Mouse (Mus musculus): ENCODE measurements around the gene Dock2. TPM values are rescaled to one million over a fixed set of nuclear protein-coding genes. Genes with fewer than 3 reads are reported as not detected.

The Dock2 gene
- total RNA-seq, 1 experiment from 2014 or later: 177 TPM

DNA sequence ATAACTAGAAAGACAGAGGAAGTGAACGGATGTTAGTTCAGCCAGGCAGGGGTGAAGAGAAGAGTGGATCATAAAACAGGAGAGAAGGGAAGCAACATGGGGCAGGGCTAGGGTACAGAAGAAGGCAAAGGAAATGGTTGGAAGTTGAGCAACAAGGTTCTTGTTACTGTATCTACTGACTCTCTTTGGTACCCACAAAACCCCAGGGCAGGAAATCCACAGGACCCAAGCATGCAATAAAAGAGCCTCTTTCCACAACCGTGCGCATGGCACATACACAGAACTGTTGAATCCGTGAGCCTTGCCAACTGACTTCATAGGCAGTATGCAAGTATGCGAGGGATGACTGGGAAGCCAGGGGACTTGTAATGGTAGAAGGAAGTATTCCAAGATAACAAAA, 76.3 kb downstream of the Dock2 start:
- peak in 1 of 2 experiments; percentile 15; a peak in 2 of 4 replicates for ATAC-seq (replicated peaks in 1 of 2; ENCODE audit: insufficient read depth in 1 of 2, low FRiP score in 2 of 2, low TSS enrichment in 1 of 2, low read depth in 1 of 2, poor library complexity in 2 of 2, severe bottlenecking in 2 of 2)

- ATAC-seq (replicated peaks in 1 of 2; ENCODE audit: insufficient read depth in 1 of 2, low FRiP score in 2 of 2, low TSS enrichment in 1 of 2, low read depth in 1 of 2, poor library complexity in 2 of 2, severe bottlenecking in 2 of 2): no peak
Observed at GRCm38 (mm10) chr11:34705108-34705446, 78.6 kb downstream of the Dock2 start.

DNA sequence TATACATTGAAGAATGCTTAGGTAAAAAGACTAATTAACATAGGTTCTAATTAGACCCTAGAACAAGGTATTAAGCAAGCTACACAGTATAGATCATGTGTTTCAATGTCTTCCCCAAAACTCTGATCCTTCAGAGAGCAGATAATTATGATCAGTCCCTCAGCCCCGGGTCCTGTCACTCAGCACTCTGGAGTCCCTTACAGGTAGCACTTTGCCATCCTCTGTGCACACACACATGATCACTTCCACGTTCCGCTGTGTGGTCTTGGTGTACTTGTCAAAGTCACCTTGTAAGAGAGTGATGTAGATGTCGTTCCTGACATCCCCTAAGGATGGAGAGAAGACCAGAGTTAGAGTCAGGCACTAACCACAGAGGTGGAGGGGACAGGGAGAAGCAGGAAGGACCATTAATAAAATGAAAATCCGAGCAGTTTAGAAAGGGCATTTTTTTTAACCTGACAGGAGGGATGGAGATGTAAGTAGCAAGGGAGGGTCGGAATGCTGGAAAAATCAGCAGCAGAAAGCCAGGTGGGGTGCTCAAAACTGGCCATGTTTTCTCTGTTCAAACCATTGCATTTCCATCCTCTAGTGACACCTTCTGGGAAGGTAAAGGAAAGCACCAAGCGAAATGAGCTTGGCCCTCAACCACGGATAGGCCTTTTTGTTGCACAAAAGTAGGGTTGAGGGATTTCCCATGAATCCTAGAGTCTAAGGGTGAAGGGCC, 79.1 kb downstream of the Dock2 start:
- no peak for ATAC-seq (replicated peaks in 1 of 2; ENCODE audit: insufficient read depth in 1 of 2, low FRiP score in 2 of 2, low TSS enrichment in 1 of 2, low read depth in 1 of 2, poor library complexity in 2 of 2, severe bottlenecking in 2 of 2)

- ATAC-seq (replicated peaks in 1 of 2; ENCODE audit: insufficient read depth in 1 of 2, low FRiP score in 2 of 2, low TSS enrichment in 1 of 2, low read depth in 1 of 2, poor library complexity in 2 of 2, severe bottlenecking in 2 of 2): no peak
Observed at GRCm38 (mm10) chr11:34703851-34704250, 79.8 kb downstream of the Dock2 start.

- ATAC-seq (replicated peaks in 1 of 2; ENCODE audit: insufficient read depth in 1 of 2, low FRiP score in 2 of 2, low TSS enrichment in 1 of 2, low read depth in 1 of 2, poor library complexity in 2 of 2, severe bottlenecking in 2 of 2): peak; percentile 62 to 77
Observed at GRCm38 (mm10) chr11:34681790-34682189, 101.9 kb downstream of the Dock2 start.

GRCm38 (mm10) chr11:34544631-34545030, 239.1 kb downstream of the Dock2 start:
- peak in 1 of 2 experiments; percentile 53; a peak in 2 of 4 replicates for ATAC-seq (replicated peaks in 1 of 2; ENCODE audit: insufficient read depth in 1 of 2, low FRiP score in 2 of 2, low TSS enrichment in 1 of 2, low read depth in 1 of 2, poor library complexity in 2 of 2, severe bottlenecking in 2 of 2)

- ATAC-seq (replicated peaks in 1 of 2; ENCODE audit: insufficient read depth in 1 of 2, low FRiP score in 2 of 2, low TSS enrichment in 1 of 2, low read depth in 1 of 2, poor library complexity in 2 of 2, severe bottlenecking in 2 of 2): no peak
Observed at GRCm38 (mm10) chr11:34532131-34532530, 251.6 kb downstream of the Dock2 start.

GRCm38 (mm10) chr11:34530971-34531370, 252.7 kb downstream of the Dock2 start:
- no peak for ATAC-seq (replicated peaks in 1 of 2; ENCODE audit: insufficient read depth in 1 of 2, low FRiP score in 2 of 2, low TSS enrichment in 1 of 2, low read depth in 1 of 2, poor library complexity in 2 of 2, severe bottlenecking in 2 of 2)

DNA sequence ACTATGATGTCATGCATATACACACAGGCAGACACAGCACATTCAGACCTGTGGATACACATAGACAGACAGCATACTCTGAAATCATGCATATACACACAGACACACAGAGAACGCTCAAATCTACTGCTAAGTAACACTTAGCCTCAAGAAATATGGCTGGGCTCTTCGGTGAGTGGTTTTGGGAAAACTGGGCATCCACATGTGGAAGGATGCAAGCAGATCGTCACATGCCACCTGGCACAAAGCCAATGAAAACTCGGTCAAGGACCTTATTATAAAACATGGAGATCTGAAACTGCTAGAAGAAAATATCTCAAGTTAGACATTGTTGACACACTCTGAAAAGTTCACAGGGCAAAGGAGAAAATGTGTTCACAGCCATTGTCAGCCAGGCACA, 255.7 kb downstream of the Dock2 start:
- no peak for ATAC-seq (replicated peaks in 1 of 2; ENCODE audit: insufficient read depth in 1 of 2, low FRiP score in 2 of 2, low TSS enrichment in 1 of 2, low read depth in 1 of 2, poor library complexity in 2 of 2, severe bottlenecking in 2 of 2)

- ATAC-seq (replicated peaks in 1 of 2; ENCODE audit: insufficient read depth in 1 of 2, low FRiP score in 2 of 2, low TSS enrichment in 1 of 2, low read depth in 1 of 2, poor library complexity in 2 of 2, severe bottlenecking in 2 of 2): no peak
Observed at GRCm38 (mm10) chr11:34527238-34527637, 256.5 kb downstream of the Dock2 start.

- peak; percentile 30 to 51; a peak in 3 of 4 replicates for ATAC-seq (replicated peaks in 1 of 2; ENCODE audit: insufficient read depth in 1 of 2, low FRiP score in 2 of 2, low TSS enrichment in 1 of 2, low read depth in 1 of 2, poor library complexity in 2 of 2, severe bottlenecking in 2 of 2)
Observed at GRCm38 (mm10) chr11:34525096-34525891, 258.4 kb downstream of the Dock2 start.

- no peak for ATAC-seq (replicated peaks in 1 of 2; ENCODE audit: insufficient read depth in 1 of 2, low FRiP score in 2 of 2, low TSS enrichment in 1 of 2, low read depth in 1 of 2, poor library complexity in 2 of 2, severe bottlenecking in 2 of 2)
Observed at GRCm38 (mm10) chr11:34524586-34524985, 259.1 kb downstream of the Dock2 start.

GRCm38 (mm10) chr11:34518566-34518965, 265.1 kb downstream of the Dock2 start:
- no peak for ATAC-seq (replicated peaks in 1 of 2; ENCODE audit: insufficient read depth in 1 of 2, low FRiP score in 2 of 2, low TSS enrichment in 1 of 2, low read depth in 1 of 2, poor library complexity in 2 of 2, severe bottlenecking in 2 of 2)

DNA sequence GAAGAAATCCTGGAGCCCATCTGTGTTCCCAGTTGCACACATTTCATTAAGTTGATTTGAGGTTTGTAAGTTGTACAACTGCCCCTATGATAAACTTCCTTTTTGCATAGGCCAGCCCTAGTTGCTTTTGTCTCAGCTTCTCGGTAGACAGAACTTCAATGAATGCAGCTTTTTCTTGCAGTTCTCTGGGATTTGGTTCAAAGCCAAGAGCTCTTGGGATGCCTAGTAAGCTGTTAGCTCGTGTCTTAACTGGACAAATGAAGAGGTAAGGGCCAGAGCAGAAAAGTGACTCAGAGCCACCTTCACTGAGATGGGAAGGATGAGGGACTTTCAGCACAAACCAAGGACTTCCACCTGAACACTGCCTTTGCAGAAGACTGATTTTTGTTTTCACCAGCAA, 266.7 kb downstream of the Dock2 start:
- no peak for ATAC-seq (replicated peaks in 1 of 2; ENCODE audit: insufficient read depth in 1 of 2, low FRiP score in 2 of 2, low TSS enrichment in 1 of 2, low read depth in 1 of 2, poor library complexity in 2 of 2, severe bottlenecking in 2 of 2)

DNA sequence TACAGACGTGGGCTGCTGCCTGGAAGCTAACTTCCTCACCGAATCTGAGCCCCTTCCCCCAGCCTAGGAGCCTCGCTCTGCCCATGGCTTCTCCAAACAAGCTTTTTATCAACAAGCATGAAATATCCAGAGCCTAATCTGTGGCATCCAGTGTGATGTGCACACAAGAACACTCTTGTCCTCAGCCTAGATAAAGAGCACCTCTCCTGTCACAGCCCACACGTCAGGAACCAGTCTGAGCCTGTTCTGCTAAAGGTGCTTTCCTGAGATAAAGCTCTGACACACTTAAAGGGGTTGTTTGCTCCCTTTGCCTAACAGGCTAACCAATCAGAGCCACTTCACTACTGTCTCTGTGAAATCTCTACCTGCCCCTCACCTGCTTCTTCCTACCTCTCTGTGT, 268.4 kb downstream of the Dock2 start:
- no peak; a peak in 1 of 4 replicates for ATAC-seq (replicated peaks in 1 of 2; ENCODE audit: insufficient read depth in 1 of 2, low FRiP score in 2 of 2, low TSS enrichment in 1 of 2, low read depth in 1 of 2, poor library complexity in 2 of 2, severe bottlenecking in 2 of 2)

DNA sequence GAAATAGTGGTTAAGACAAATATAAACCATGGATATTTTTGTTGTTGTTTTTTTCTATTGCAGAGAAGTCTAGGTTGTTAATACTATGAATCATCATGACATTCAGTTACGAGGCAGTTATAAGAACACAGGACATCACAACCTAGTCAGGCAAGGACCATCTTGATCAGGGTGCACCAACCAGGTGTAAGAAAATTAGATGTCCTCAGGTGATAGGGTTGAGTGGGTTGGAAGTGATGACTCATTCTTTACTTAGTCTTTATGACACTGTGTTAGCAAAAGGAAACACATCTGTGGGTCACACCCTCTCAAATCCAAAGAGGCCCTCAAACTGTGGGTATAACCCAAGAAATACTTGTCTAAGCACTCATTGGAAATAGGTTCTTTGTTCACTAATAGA, 277.3 kb downstream of the Dock2 start:
- ATAC-seq (replicated peaks in 1 of 2; ENCODE audit: insufficient read depth in 1 of 2, low FRiP score in 2 of 2, low TSS enrichment in 1 of 2, low read depth in 1 of 2, poor library complexity in 2 of 2, severe bottlenecking in 2 of 2): no peak

- no peak for ATAC-seq (replicated peaks in 1 of 2; ENCODE audit: insufficient read depth in 1 of 2, low FRiP score in 2 of 2, low TSS enrichment in 1 of 2, low read depth in 1 of 2, poor library complexity in 2 of 2, severe bottlenecking in 2 of 2)
Observed at GRCm38 (mm10) chr11:34499663-34500062, 284.0 kb downstream of the Dock2 start.

- ATAC-seq (replicated peaks in 1 of 2; ENCODE audit: insufficient read depth in 1 of 2, low FRiP score in 2 of 2, low TSS enrichment in 1 of 2, low read depth in 1 of 2, poor library complexity in 2 of 2, severe bottlenecking in 2 of 2): no peak
Observed at GRCm38 (mm10) chr11:34494682-34495081, 289.0 kb downstream of the Dock2 start.

- no peak for ATAC-seq (replicated peaks in 1 of 2; ENCODE audit: insufficient read depth in 1 of 2, low FRiP score in 2 of 2, low TSS enrichment in 1 of 2, low read depth in 1 of 2, poor library complexity in 2 of 2, severe bottlenecking in 2 of 2)
Observed at GRCm38 (mm10) chr11:34492986-34493385, 290.7 kb downstream of the Dock2 start.

Measured in hematopoietic stem cell, adult 5-6 weeks (primary cell).